Mouse (Mus musculus) brown adipose tissue, adult 24 weeks (tissue): ENCODE data around the gene 4632433K11Rik. TPM values are rescaled to one million over a fixed set of nuclear protein-coding genes. Genes with fewer than 3 reads are reported as not detected.

Source experiments
- H3K27ac ChIP-seq: fragments of 200-500 bp; replicated peaks from 2 replicates; pipeline ENCODE4 v1.5.1; 2012; ENCODE audit warnings: low read depth, mild to moderate bottlenecking, low read length
- H3K4me1 ChIP-seq: fragments of 200-500 bp; 2 replicates; pipeline ENCODE4 v1.6.1; 2012; ENCODE audit warnings: low read length, mixed read lengths; ENCODE audit not compliant: control insufficient read depth, insufficient read depth, insufficient read length
- H3K4me3 ChIP-seq: fragments of 200-500 bp; 2 replicates; pipeline ENCODE4 v1.5.1; 2012; ENCODE audit warnings: low read depth, mild to moderate bottlenecking, low read length, moderate library complexity; ENCODE audit not compliant: insufficient read depth
- polyA plus RNA-seq: library from polyadenylated mRNA; stranded (reverse); fragments of >200 nt; gene quantifications from 2 replicates; pipeline ENCODE4 v1.2.4, GENCODE M21; 2012; ENCODE audit not compliant: missing spikeins, insufficient read depth, insufficient read length

Gene 4632433K11Rik
- polyA plus RNA-seq, 1 experiment = not detected

DNA sequence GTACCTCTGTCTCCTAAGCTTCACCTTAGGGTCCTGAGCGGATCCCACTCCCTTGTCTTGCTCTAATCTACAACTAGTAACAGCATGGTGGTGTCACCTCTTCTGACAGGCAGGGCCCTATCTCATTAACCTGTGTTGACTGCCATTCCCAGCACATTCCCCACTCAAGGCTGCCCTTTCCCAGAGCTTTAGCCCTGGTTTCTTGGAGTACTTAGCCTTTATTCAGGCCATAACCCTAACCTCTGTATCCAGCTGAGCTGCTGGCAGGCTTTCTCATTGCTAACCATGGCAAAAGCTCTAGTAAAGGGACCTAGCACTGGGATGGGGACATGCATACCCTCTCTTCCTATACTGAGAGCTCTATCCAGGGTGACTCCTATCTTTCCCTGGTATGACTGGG, 24.7 kb downstream of the 4632433K11Rik start:
- Histone ChIP-seq H3K4me1 (0 out of 2 replicates have a peak, but pooled peaks cover 2% of the 10 kb centered on the region), H3K4me3 (no peak overlapping the region)

GRCm38 (mm10) chr7:5059421-5059820, 25.5 kb downstream of the 4632433K11Rik start:
- Histone ChIP-seq H3K4me1 (peaks cover 7% of the 10 kb centered on the region; the same call in 1 of the 2 replicates), H3K27ac (no peak overlapping the region), H3K4me3 (no peak overlapping the region)

More for the DNA sequence above, 24.7 kb downstream of the 4632433K11Rik start:
- no peak overlapping the region for H3K27ac ChIP-seq

DNA sequence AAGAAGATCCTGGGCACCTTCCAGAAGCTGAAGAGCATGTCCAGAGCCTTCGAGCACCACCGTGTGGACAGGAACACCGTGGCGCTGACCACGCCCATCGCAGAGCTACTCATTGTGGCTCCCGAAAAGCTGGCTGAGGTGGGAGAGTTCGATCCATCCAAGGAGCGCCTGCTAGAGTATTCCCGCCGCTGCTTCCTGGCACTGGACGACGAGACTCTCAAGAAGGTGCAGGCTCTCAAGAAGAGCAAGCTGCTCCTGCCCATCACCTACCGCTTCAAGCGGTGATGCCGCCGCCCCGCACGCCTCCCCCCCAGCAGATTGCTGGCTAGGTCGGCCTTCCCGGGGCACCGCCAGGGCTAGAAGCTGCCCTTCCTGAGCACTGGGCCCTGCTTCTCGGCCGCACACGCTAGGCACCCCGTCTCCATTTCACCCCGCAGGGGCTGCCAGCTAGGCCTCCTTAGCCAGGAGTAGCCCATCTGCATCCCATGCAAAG, 26.4 kb downstream of the 4632433K11Rik start:
- Histone ChIP-seq H3K4me3 (peak overlapping the region; percentile 93), H3K27ac (peak overlapping the region; percentile 93), H3K4me1 (peaks cover 9% of the 10 kb centered on the region; the same call in 1 of the 2 replicates)

DNA sequence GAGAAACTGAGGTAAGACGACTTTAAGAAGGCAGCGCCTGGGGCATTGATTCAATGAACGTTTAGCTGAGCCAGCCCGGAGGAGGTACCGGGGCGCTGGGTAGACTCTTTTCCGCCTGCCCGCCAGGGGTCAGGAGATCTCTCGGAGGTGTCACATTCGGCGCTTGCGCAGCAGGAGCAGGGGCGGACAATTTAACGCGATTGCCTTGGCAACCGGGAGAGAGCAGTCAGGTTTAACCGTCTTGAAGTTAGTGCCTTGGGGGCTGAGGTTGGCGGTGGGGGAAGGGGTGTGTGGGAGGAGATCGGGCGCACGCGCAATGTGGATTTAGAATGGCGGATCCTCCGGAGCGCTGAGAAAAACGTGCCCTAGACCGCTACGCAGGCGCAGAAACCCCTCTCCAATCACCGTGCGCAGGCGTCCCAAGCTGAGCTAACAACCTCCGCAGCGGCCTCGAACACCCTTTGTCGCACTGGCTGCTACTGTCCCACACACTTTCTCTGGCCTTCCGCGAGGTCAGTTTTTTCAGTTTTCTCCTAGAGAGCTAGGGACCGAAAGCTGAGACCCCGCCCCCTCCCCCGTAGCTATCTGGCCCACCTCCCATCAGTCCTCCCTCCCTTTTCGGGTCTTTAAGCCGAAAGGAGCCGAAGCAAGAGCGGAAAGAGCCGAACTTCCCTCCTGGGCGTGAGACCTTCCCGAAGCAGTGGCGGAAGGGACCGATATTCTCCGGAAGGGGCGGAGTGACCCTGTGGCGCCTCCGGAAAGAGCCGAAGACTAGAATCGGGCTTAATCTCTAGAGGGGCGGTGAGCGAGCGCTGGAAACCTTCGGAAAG, 27.2 kb downstream of the 4632433K11Rik start:
- Histone ChIP-seq H3K27ac (peak overlapping the region; percentile 99), H3K4me1 (peaks cover 9% of the 10 kb centered on the region; the same call in 1 of the 2 replicates), H3K4me3 (peak overlapping the region; percentile 93)

- peak within 1 kb of the TSS; percentile 99 for H3K27ac ChIP-seq
- H3K4me3 ChIP-seq = peak within 1 kb of the TSS; percentile 93
- H3K4me1 ChIP-seq = peaks cover 9% of the 10 kb centered on the region; the same call in 1 of the 2 replicates
Measured at GRCm38 (mm10) chr7:5061774-5062359, 27.9 kb downstream of the 4632433K11Rik start, which contains the start of gene U2af2. Gene U2af2 (plus strand): TSS chr7:5062143.

DNA sequence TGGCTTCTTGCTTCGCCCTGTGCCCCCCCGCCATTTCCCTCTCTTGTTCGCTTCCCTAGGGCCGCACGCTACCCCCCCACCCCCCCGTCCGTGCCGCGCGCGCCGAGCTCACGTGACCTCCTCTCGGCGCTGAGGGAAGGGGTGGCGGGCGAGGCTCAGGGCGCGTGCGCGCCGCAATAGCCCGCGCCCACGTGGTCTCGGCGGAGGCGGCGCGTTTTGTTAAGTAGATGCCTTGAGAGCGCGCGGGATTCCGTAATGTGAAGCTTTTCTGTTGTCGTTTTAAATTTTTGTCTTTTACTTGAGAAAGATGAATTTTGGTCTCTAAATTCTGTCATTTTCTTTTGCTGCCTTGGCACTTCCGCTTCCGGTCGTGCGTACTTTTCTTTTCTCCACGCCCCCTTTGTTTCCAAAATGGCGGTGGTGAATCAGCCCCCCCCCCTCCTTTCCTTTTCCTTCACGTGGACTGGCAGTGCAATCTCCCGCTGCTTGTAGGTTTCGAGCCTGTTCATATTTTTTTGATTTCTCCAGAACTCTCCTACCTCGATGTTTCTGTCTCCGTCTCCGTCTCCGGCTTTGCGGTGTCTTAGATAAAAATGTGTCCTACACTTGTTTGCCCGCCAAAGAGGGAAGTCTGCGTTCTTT, 28.6 kb downstream of the 4632433K11Rik start:
- Histone ChIP-seq H3K27ac (peak overlapping the region; percentile 92), H3K4me3 (peak overlapping the region; percentile 82), H3K4me1 (peaks cover 9% of the 10 kb centered on the region; the same call in 1 of the 2 replicates)

DNA sequence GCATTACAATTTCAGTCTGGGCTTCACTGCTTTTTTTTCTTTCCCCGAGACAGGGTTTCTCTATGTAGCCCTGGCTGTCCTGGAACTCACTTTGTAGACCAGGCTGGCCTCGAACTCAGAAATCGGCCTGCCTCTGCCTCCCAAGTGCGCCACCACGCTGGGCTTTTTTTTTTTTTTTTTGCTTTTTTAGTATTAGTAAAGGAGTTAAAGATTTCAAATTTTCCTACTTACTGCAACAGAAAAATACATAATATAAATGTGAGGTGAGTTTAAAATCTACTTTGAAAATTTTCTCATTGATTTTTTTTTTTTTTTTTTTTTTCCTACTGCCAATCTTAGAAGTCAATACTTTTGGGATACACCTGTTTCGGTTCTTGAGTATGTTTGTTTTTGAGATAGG, 31.0 kb downstream of the 4632433K11Rik start:
- H3K27ac ChIP-seq = no peak overlapping the region
- no peak overlapping the region for H3K4me3 ChIP-seq
- H3K4me1 ChIP-seq = peaks cover 9% of the 10 kb centered on the region; the same call in 1 of the 2 replicates

DNA sequence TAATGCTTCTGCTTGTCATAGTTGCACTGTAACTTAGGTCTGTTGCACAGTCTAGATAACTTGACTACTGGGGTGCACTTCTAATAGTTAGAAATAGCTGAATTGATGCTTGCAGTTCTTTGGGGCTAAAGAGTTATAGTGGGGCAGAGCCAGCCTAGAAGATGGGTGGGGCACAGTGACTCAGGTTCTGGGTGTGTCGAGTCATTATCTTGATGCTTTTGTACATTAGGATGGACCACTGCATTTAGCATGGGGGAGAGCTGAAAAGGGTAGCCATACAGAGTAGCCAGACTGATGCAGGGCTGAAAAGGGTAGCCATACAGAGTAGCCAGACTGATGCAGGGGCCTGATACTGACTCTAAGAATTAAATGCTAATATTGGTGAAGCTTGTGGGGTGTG, 39.7 kb downstream of the 4632433K11Rik start:
- Histone ChIP-seq H3K4me1 (no peaks in the 10 kb centered on the region), H3K4me3 (no peak overlapping the region)

GRCm38 (mm10) chr7:5074984-5075383, 41.1 kb downstream of the 4632433K11Rik start:
- no peak overlapping the region for H3K27ac ChIP-seq
- no peaks in the 10 kb centered on the region for H3K4me1 ChIP-seq
- H3K4me3 ChIP-seq = no peak overlapping the region

More for the DNA sequence above, 39.7 kb downstream of the 4632433K11Rik start:
- no peak overlapping the region for H3K27ac ChIP-seq

- Histone ChIP-seq H3K27ac (no peak overlapping the region), H3K4me1 (peaks cover 7% of the 10 kb centered on the region), H3K4me3 (no peak overlapping the region)
Measured at GRCm38 (mm10) chr7:5076931-5077330, 43.0 kb downstream of the 4632433K11Rik start.

DNA sequence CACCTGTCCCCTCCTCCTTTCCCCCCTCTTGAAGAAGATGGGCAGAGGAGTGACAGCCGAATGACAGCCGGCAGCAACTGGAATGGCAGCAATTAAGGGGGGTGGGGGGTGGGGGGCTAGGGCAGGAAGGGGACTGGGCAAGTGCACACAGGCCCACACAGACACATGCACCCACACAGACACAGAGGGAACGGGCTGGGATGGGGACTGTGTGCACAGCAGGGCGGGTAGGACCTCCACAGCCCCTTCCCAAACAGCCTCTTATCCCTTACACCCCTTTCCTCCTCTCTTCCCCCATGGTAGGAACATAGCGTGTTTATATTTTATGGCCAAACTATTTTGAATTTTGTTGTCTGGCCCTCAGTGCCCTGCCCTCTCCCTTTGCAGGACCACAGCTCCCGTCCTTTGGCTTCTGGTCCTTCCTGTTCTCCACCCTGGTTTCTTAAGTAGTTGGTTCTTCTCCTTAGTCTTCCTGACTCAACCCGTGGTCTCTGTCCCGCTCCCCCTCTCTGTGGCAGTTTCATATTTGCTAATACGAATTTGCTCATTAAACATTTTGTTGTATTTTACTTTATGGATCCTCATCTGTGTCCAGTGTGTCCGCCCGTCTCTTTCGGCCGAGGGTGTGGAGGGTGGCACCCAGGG, 45.6 kb downstream of the 4632433K11Rik start:
- peaks cover 23% of the 10 kb centered on the region for H3K4me1 ChIP-seq
- peak overlapping the region; percentile 88 for H3K27ac ChIP-seq
- peak overlapping the region; percentile 71 for H3K4me3 ChIP-seq

DNA sequence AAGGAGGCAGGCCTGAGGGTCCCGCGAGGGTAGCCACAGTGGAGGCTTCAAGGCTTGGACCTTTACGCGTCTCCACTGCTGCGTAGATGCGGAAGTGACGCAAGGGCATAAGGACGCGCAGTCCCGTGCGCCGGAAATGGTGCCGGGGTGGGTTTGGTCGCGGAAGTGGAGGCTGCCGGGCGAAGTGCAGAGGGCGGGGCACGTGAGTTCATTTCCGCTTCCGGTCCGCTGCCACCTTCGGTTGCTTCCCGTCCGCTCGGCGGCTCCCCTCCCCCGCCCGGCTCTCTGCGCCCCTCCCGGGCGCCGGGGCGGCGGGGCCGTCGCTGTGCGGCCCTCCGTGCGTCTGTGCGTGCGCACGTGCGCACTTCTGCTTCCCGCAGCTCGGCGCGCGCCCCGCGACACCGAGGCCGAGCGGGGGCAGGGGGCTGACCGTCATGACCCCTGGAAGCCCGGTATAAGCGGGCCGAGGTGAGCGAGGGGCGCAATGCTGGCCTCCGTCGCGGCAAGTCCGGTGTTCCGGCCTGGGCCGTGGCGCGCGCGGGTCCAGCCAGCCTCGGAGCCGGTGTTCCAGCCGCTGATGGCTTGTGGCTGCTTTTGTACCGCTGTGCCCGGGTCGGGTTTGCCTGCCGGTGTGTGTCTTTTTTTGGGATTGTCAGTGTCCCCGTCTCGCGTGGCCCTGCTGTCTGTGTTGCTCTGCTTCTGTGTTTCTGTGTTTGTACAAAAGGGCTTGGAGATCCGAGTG, 46.3 kb downstream of the 4632433K11Rik start, which contains the start of gene Epn1:
TSS of gene Epn1 (plus strand) at position 226 of the 742 bp plus-strand sequence.
- Histone ChIP-seq H3K4me3 (peak within 1 kb of the TSS; percentile 86), H3K27ac (peak within 1 kb of the TSS; percentile 88), H3K4me1 (peaks cover 27% of the 10 kb centered on the region)

- peak overlapping the region; percentile 86 for H3K4me3 ChIP-seq
- H3K27ac ChIP-seq = peak overlapping the region; percentile 83
- peaks cover 27% of the 10 kb centered on the region for H3K4me1 ChIP-seq
Measured at GRCm38 (mm10) chr7:5080815-5081214, 46.9 kb downstream of the 4632433K11Rik start.

GRCm38 (mm10) chr7:5081241-5081640, 47.3 kb downstream of the 4632433K11Rik start:
- H3K27ac ChIP-seq = no peak overlapping the region
- H3K4me3 ChIP-seq = peak overlapping the region; percentile 47
- H3K4me1 ChIP-seq = peaks cover 27% of the 10 kb centered on the region
